Mouse (Mus musculus) limb, embryonic 11.5 days (tissue): ENCODE data around the gene Dbil5. TPM values are rescaled to one million over a fixed set of nuclear protein-coding genes. Genes with fewer than 3 reads are reported as not detected.

ENCODE experiments used
- ATAC-seq: fragments of 200-750 bp; cut with Nextera tagmentation; 2 replicates; pipeline ENCODE4 v1.8.0; 2017; ENCODE audit warnings: low read depth; ENCODE audit not compliant: insufficient number of reproducible peaks, low FRiP score, low TSS enrichment
- DNase-seq: peaks from one replicate; pipeline ENCODE4 v3.0.0-alpha.2; 2015; ENCODE audit warnings: low spot score
- H3K27ac ChIP-seq: fragments of 300-500 bp; sonication (generic); replicated peaks from 2 replicates; pipeline ENCODE4 v1.5.1; 2014; ENCODE audit warnings: low read depth, mild to moderate bottlenecking, low read length
- H3K27me3 ChIP-seq: fragments of 300-500 bp; sonication (generic); 2 replicates; pipeline ENCODE4 v1.6.1; 2014; ENCODE audit warnings: mild to moderate bottlenecking, low read length, mixed read lengths; ENCODE audit not compliant: control insufficient read depth, insufficient read depth
- H3K36me3 ChIP-seq: fragments of 300-500 bp; sonication (generic); 2 replicates; pipeline ENCODE4 v1.6.1; 2014; ENCODE audit warnings: mild to moderate bottlenecking, low read length, moderate library complexity, mixed read lengths; ENCODE audit not compliant: control insufficient read depth, insufficient read depth
- H3K4me1 ChIP-seq: fragments of 300-500 bp; sonication (generic); 2 replicates; pipeline ENCODE4 v1.6.1; 2014; ENCODE audit warnings: low read length, mixed read lengths; ENCODE audit not compliant: control insufficient read depth, insufficient read depth
- H3K4me2 ChIP-seq: fragments of 300-500 bp; sonication (generic); 2 replicates; pipeline ENCODE4 v1.6.1; 2014; ENCODE audit warnings: low read depth, mild to moderate bottlenecking, moderate library complexity; ENCODE audit not compliant: severe bottlenecking
- H3K4me3 ChIP-seq: fragments of 300-500 bp; sonication (generic); 2 replicates; pipeline ENCODE4 v1.5.1; 2014; ENCODE audit warnings: low read depth, low read length
- H3K9ac ChIP-seq: fragments of 300-500 bp; sonication (generic); 2 replicates; pipeline ENCODE4 v1.6.1; 2014; ENCODE audit warnings: mild to moderate bottlenecking, low read length
- H3K9me3 ChIP-seq: fragments of 300-500 bp; sonication (generic); 2 replicates; pipeline ENCODE4 v1.6.1; 2016; ENCODE audit warnings: low read length; ENCODE audit not compliant: control insufficient read depth
- WGBS: fragments of 180-500 bp; shearing (Covaris S2); extraction: QIAGEN DNeasy Blood & Tissue Kit; methylation state at CpG from one replicate; pipeline ENCODE4 v1.1.7; 2014; 5-methylcytosine and 5-hydroxymethylcytosine counted together
- polyA plus RNA-seq: library from polyadenylated mRNA; unstranded; fragments of >200 nt; fragmentation: Nextera tagmentation; extraction: Ambion mirVana; gene quantifications from 2 replicates; pipeline ENCODE4 v1.2.1, GENCODE M21; 2014

The Dbil5 gene
- polyA plus RNA-seq = 0.95 TPM in 1 of 2 replicates, not detected in the other

GRCm38 (mm10) chr11:76217390-76217800 is at the start of gene Dbil5, which contains the start of gene Gemin4:
Gene Dbil5 (plus strand): TSS chr11:76217608.
Gene Gemin4 (minus strand): TSS chr11:76217664.
- peaks cover 10% of the 10 kb centered on the region; the same call in 1 of the 2 replicates for H3K36me3 ChIP-seq
- DNase-seq = peak; percentile 100
- H3K4me1 ChIP-seq = peaks cover 3% of the 10 kb centered on the region; the same call in 1 of the 2 replicates
- H3K9me3 ChIP-seq = no peaks in the 10 kb centered on the region
- H3K4me2 ChIP-seq = peak within 1 kb of the TSS; percentile 55
- under 1% methylated on average over 35 of the region's 35 CpGs for WGBS
- peak; percentile 96 for ATAC-seq
- peak within 1 kb of the TSS; percentile 91 for H3K9ac ChIP-seq
- H3K4me3 ChIP-seq = peak within 1 kb of the TSS; percentile 67
- no peaks in the 10 kb centered on the region for H3K27me3 ChIP-seq
- H3K27ac ChIP-seq = peak within 1 kb of the TSS; percentile 49

- 90% methylated on average over 3 of the region's 3 CpGs for WGBS
- Histone ChIP-seq H3K27me3 (no peaks in the 10 kb centered on the region), H3K4me3 (no peak overlapping the region), H3K4me2 (no peak overlapping the region), H3K9ac (no peak overlapping the region), H3K4me1 (no peaks in the 10 kb centered on the region), H3K9me3 (no peaks in the 10 kb centered on the region), H3K27ac (no peak overlapping the region), H3K36me3 (no peaks in the 10 kb centered on the region)
- DNase-seq = no peak
- ATAC-seq = no peak
Measured at GRCm38 (mm10) chr11:76168976-76169375, 48.4 kb upstream of the Dbil5 start.

GRCm38 (mm10) chr11:76170207-76170606 is 47.2 kb upstream of the Dbil5 start:
- Histone ChIP-seq H3K36me3 (no peaks in the 10 kb centered on the region), H3K9me3 (no peaks in the 10 kb centered on the region), H3K27ac (no peak overlapping the region), H3K9ac (no peak overlapping the region), H3K4me2 (no peak overlapping the region), H3K27me3 (no peaks in the 10 kb centered on the region), H3K4me3 (no peak overlapping the region), H3K4me1 (no peaks in the 10 kb centered on the region)
- 76% methylated on average over 5 of the region's 5 CpGs for WGBS
- ATAC-seq = no peak
- DNase-seq = no peak

GRCm38 (mm10) chr11:76178726-76179494 is 38.5 kb upstream of the Dbil5 start:
- Histone ChIP-seq H3K4me3 (peak overlapping the region; percentile 88), H3K9ac (peak overlapping the region; percentile 64), H3K27ac (no peak overlapping the region; the same call in 1 of the 2 replicates), H3K4me2 (peak overlapping the region; percentile 66), H3K36me3 (no peaks in the 10 kb centered on the region), H3K27me3 (no peaks in the 10 kb centered on the region), H3K4me1 (peaks cover 3% of the 10 kb centered on the region; the same call in 1 of the 2 replicates), H3K9me3 (no peaks in the 10 kb centered on the region)
- ATAC-seq = peak; percentile 60; the same call in 1 of the 2 replicates
- 3% methylated on average over 28 of the region's 28 CpGs for WGBS
- DNase-seq = peak; percentile 30

- ATAC-seq (peak; percentile 87; the same call in 1 of the 2 replicates), DNase-seq (peak; percentile 89)
- H3K4me1 ChIP-seq = peaks cover 3% of the 10 kb centered on the region; the same call in 1 of the 2 replicates
- under 1% methylated on average over 37 of the region's 37 CpGs for WGBS
- H3K27ac ChIP-seq = no peak within 1 kb of the TSS; the same call in 1 of the 2 replicates
- H3K9me3 ChIP-seq = no peaks in the 10 kb centered on the region
- H3K4me2 ChIP-seq = peak within 1 kb of the TSS; percentile 66
- peak within 1 kb of the TSS; percentile 88 for H3K4me3 ChIP-seq
- no peaks in the 10 kb centered on the region for H3K36me3 ChIP-seq
- no peaks in the 10 kb centered on the region for H3K27me3 ChIP-seq
- peak within 1 kb of the TSS; percentile 64 for H3K9ac ChIP-seq
Measured at GRCm38 (mm10) chr11:76179495-76180145, 37.8 kb upstream of the Dbil5 start, which contains the start of the genes Vps53 and Fam57a. Gene Vps53 (minus strand): TSS chr11:76179647. Gene Fam57a (plus strand): TSS chr11:76179671.

- ATAC-seq (no peak), DNase-seq (no peak)
- 22% methylated on average over 7 of the region's 7 CpGs for WGBS
- no peaks in the 10 kb centered on the region for H3K9me3 ChIP-seq
- H3K27me3 ChIP-seq = no peaks in the 10 kb centered on the region
- H3K4me3 ChIP-seq = peak overlapping the region; percentile 88
- H3K4me2 ChIP-seq = peak overlapping the region; percentile 66
- H3K36me3 ChIP-seq = no peaks in the 10 kb centered on the region
- peak overlapping the region; percentile 59; the same call in 1 of the 2 replicates for H3K9ac ChIP-seq
- H3K4me1 ChIP-seq = peaks cover 3% of the 10 kb centered on the region; the same call in 1 of the 2 replicates
- no peak overlapping the region for H3K27ac ChIP-seq
Measured at GRCm38 (mm10) chr11:76180146-76180540, 37.3 kb upstream of the Dbil5 start.

- Histone ChIP-seq H3K27ac (no peak overlapping the region), H3K36me3 (no peaks in the 10 kb centered on the region), H3K4me1 (peaks cover under 1% of the 10 kb centered on the region; the same call in 1 of the 2 replicates), H3K4me3 (no peak overlapping the region), H3K4me2 (no peak overlapping the region), H3K9me3 (no peaks in the 10 kb centered on the region), H3K27me3 (no peaks in the 10 kb centered on the region), H3K9ac (no peak overlapping the region)
- no peak for ATAC-seq
- 93% methylated on average over 4 of the region's 4 CpGs for WGBS
- DNase-seq = no peak
Measured at GRCm38 (mm10) chr11:76183745-76184144, 33.7 kb upstream of the Dbil5 start.

GRCm38 (mm10) chr11:76186908-76187307 is 30.5 kb upstream of the Dbil5 start:
- ATAC-seq (no peak), DNase-seq (no peak)
- no peak overlapping the region for H3K27ac ChIP-seq
- no peak overlapping the region for H3K4me3 ChIP-seq
- no peak overlapping the region for H3K4me2 ChIP-seq
- no peak overlapping the region for H3K9ac ChIP-seq
- H3K36me3 ChIP-seq = no peaks in the 10 kb centered on the region
- WGBS = 88% methylated on average over 5 of the region's 6 CpGs
- H3K4me1 ChIP-seq = no peaks in the 10 kb centered on the region
- no peaks in the 10 kb centered on the region for H3K9me3 ChIP-seq
- H3K27me3 ChIP-seq = no peaks in the 10 kb centered on the region
